Mouse (Mus musculus) bone marrow, adult 2 months (tissue): ENCODE measurements around the gene Olfr1348. TPM values are rescaled to one million over a fixed set of nuclear protein-coding genes. Genes with fewer than 3 reads are reported as not detected.

Source experiments
- H3K27ac ChIP-seq: fragments of 200-500 bp; 2 replicates; pipeline ENCODE4 v1.5.1; 2012; ENCODE audit warnings: low read depth, mild to moderate bottlenecking, control low read depth, inconsistent platforms, low read length; ENCODE audit not compliant: control insufficient read depth, poor library complexity, insufficient read depth
- H3K4me1 ChIP-seq: fragments of 200-500 bp; 2 replicates; pipeline ENCODE4 v1.6.1; 2011; ENCODE audit warnings: low read length; ENCODE audit not compliant: control insufficient read depth, insufficient read depth
- H3K4me3 ChIP-seq: fragments of 200-500 bp; replicated peaks from 2 replicates; pipeline ENCODE3; 2011; ENCODE audit warnings: mild to moderate bottlenecking, low read depth, low read length, control low read depth; ENCODE audit not compliant: control insufficient read depth
- CTCF ChIP-seq: fragments of 200-500 bp; IDR thresholded peaks from 2 replicates; pipeline ENCODE4 v1.5.1; 2011; ENCODE audit warnings: low read length, control low read depth; ENCODE audit not compliant: control insufficient read depth, insufficient read depth
- POLR2A ChIP-seq: fragments of 200-500 bp; IDR thresholded peaks from 2 replicates; pipeline ENCODE4 v1.6.1; 2011; ENCODE audit warnings: low read depth, mild to moderate bottlenecking, control low read depth, low read length, borderline replicate concordance; ENCODE audit not compliant: control insufficient read depth
- WGBS: fragments of 180-500 bp; shearing (Covaris S2); methylation state at CpG from one replicate; pipeline ENCODE4 v1.1.7; 2018; 5-methylcytosine and 5-hydroxymethylcytosine counted together
- polyA plus RNA-seq: library from polyadenylated mRNA; stranded (reverse); fragments of >200 nt; gene quantifications from 2 replicates; pipeline ENCODE4 v1.2.4, GENCODE M21; 2011; ENCODE audit warnings: low replicate concordance; ENCODE audit not compliant: missing spikeins, insufficient read depth, insufficient read length

Gene Olfr1348
- polyA plus RNA-seq, 1 experiment = not detected

DNA sequence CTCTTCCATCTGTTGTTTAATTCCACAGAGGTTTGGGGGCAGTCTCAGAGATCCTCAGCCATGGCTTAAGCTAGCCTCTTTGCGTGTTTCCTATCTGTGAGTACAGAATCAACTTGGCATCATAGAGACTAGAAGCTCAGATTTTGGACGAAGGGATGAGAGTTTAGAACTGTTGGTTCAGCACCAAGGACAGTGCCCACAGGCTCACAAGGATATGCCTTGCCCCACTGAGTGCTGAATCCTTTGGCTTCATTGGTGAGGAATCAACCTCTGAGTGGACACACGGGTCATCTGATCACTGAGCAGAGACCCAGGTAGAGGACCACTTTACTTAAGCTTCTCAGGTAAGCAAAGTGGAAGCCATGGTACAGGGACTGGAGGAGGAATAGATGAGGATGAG, 52.1 kb downstream of the Olfr1348 start:
- no peak overlapping the region for H3K4me3 ChIP-seq
- TF ChIP-seq CTCF = no peak
- no peak for TF ChIP-seq POLR2A
- no peaks in the 10 kb centered on the region for H3K4me1 ChIP-seq
- 38% methylated on average over 3 of the region's 3 CpGs for WGBS
- no peak overlapping the region for H3K27ac ChIP-seq

DNA sequence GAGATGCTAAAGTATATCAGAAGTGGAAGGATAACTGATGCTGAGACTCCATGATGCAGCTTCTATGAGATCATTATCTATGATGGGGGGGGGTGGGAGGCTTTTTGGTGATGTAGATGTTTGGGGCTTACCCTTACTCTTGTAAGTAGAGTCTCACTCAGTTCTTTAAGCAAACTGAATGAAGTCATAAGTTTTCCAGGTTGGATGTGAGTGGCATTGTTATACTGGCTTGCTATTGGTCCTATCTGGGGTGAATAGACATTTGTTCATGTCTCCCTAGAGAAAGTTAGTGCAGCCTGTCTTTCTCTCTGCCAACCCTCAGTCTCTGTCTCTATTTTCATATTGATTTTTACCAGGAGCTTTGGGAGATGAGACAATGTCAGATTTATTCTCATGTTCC, 52.7 kb downstream of the Olfr1348 start, which contains the start of gene Olfr1336:
Gene Olfr1336 (plus strand): TSS at position 301 of the 400 bp plus-strand sequence.
- no peak within 1 kb of the TSS for H3K27ac ChIP-seq
- no peak for TF ChIP-seq CTCF
- no peak for TF ChIP-seq POLR2A
- no peaks in the 10 kb centered on the region for H3K4me1 ChIP-seq
- H3K4me3 ChIP-seq = no peak within 1 kb of the TSS

Other genes starting within 250 kb of the Olfr1348 start
- 1.2 TPM in 1 of 2 replicates, not detected in the other for gene Zfp667, start 222.2 kb downstream of the Olfr1348 start, polyA plus RNA-seq
- 1.0 TPM in 1 of 2 replicates, not detected in the other for gene Zfp583, start 177.5 kb downstream of the Olfr1348 start, polyA plus RNA-seq
- gene Gm3854, start 165.0 kb downstream of the Olfr1348 start, polyA plus RNA-seq = not detected in 2 replicates
- 0.45 and 1.0 TPM in 2 replicates for gene Zfp78, start 145.5 kb downstream of the Olfr1348 start, polyA plus RNA-seq
- gene Zfp28, start 125.5 kb downstream of the Olfr1348 start, polyA plus RNA-seq = 1.2 and 3.0 TPM in 2 replicates
- not detected in 2 replicates for gene Smim17, start 110.0 kb downstream of the Olfr1348 start, polyA plus RNA-seq
- gene Gm20715, start 98.5 kb downstream of the Olfr1348 start, polyA plus RNA-seq = not detected in 2 replicates
- gene Olfr1344, start 70.1 kb downstream of the Olfr1348 start, polyA plus RNA-seq = not detected in 2 replicates
- 0.14 TPM in 1 of 2 replicates, not detected in the other for gene Olfr1336, start 52.6 kb downstream of the Olfr1348 start, polyA plus RNA-seq
- gene Olfr1346, start 41.6 kb downstream of the Olfr1348 start, polyA plus RNA-seq = 0.27 TPM in 1 of 2 replicates, not detected in the other
- not detected in 2 replicates for gene Olfr5, start 21.8 kb downstream of the Olfr1348 start, polyA plus RNA-seq
- not detected in 2 replicates for gene Olfr1347, start 9.0 kb downstream of the Olfr1348 start, polyA plus RNA-seq
- gene Olfr1349, start 14.2 kb upstream of the Olfr1348 start, polyA plus RNA-seq = not detected in 2 replicates
- not detected in 2 replicates for gene Olfr1350, start 56.1 kb upstream of the Olfr1348 start, polyA plus RNA-seq
- 0.40 TPM in 1 of 2 replicates, not detected in the other for gene Zim1, start 187.7 kb upstream of the Olfr1348 start, polyA plus RNA-seq
- 0.22 and 4.1 TPM in 2 replicates for gene Peg3, start 221.7 kb upstream of the Olfr1348 start, polyA plus RNA-seq
- gene Usp29, start 221.8 kb upstream of the Olfr1348 start, polyA plus RNA-seq = not detected in 2 replicates